Mouse (Mus musculus): ENCODE results near the gene Gapvd1. TPM values are rescaled to one million over a fixed set of nuclear protein-coding genes. Genes with fewer than 3 reads are reported as not detected.
"Not testable (repeated sequence)": the region's sequence is repeated elsewhere in the genome, so short reads cannot be mapped to it uniquely, and the experiment has no call there.

The Gapvd1 gene
- polyA plus RNA-seq (2011; ENCODE audit: insufficient read depth, insufficient read length, low replicate concordance, missing spikeins) = 41.6 and 42.5 TPM in 2 replicates

- Histone ChIP-seq H3K4me1 (ENCODE audit: control insufficient read depth, insufficient read depth, low read length) (no peaks in the 10 kb centered on the region; the same call in 1 of the 2 replicates), H3K4me3 (replicated peaks; ENCODE audit: control insufficient read depth, low read depth, low read length) (peak within 1 kb of the TSS; percentile 89), H3K27ac (ENCODE audit: control insufficient read depth, insufficient read depth, low read depth, low read length, poor library complexity) (peak within 1 kb of the TSS; percentile 98)
- TF ChIP-seq CTCF (IDR thresholded peaks at IDR 0.05; ENCODE audit: control insufficient read depth, insufficient read depth, low read length) (no peak), POLR2A (IDR thresholded peaks at IDR 0.05; ENCODE audit: borderline replicate concordance, control insufficient read depth, low read depth, low read length) (no peak; the same call in 1 of the 2 replicates)
- under 1% methylated on average over 14 of the region's 14 CpGs for WGBS
These were observed at the start of gene Gapvd1 for GRCm38 (mm10) chr2:34754551-34755358. Gapvd1 (minus strand) TSS chr2:34755232.

GRCm38 (mm10) chr2:34804815-34805214 lies 49.8 kb upstream of the Gapvd1 start:
- Histone ChIP-seq H3K27ac (ENCODE audit: control insufficient read depth, insufficient read depth, low read depth, low read length, poor library complexity) (no peak overlapping the region), H3K4me1 (ENCODE audit: control insufficient read depth, insufficient read depth, low read length) (no peaks in the 10 kb centered on the region; the same call in none of the 2 replicates), H3K4me3 (replicated peaks; ENCODE audit: control insufficient read depth, low read depth, low read length) (no peak overlapping the region)
- 46% methylated on average over 1 of the region's 1 CpGs for WGBS
- TF ChIP-seq POLR2A (IDR thresholded peaks at IDR 0.05; ENCODE audit: borderline replicate concordance, control insufficient read depth, low read depth, low read length) (no peak), CTCF (IDR thresholded peaks at IDR 0.05; ENCODE audit: control insufficient read depth, insufficient read depth, low read length) (no peak)

GRCm38 (mm10) chr2:34804172-34804571 lies 49.1 kb upstream of the Gapvd1 start:
- TF ChIP-seq CTCF (IDR thresholded peaks at IDR 0.05; ENCODE audit: control insufficient read depth, insufficient read depth, low read length) (no peak), POLR2A (IDR thresholded peaks at IDR 0.05; ENCODE audit: borderline replicate concordance, control insufficient read depth, low read depth, low read length) (no peak)
- Histone ChIP-seq H3K4me1 (ENCODE audit: control insufficient read depth, insufficient read depth, low read length) (no peaks in the 10 kb centered on the region; the same call in none of the 2 replicates), H3K27ac (ENCODE audit: control insufficient read depth, insufficient read depth, low read depth, low read length, poor library complexity) (no peak overlapping the region; the same call in 1 of the 2 replicates), H3K4me3 (replicated peaks; ENCODE audit: control insufficient read depth, low read depth, low read length) (no peak overlapping the region)
- 85% methylated on average over 2 of the region's 2 CpGs for WGBS

- H3K4me3 ChIP-seq (replicated peaks; ENCODE audit: control insufficient read depth, low read depth, low read length) = no peak overlapping the region
- WGBS = 70% methylated on average over 3 of the region's 3 CpGs
- H3K27ac ChIP-seq (ENCODE audit: control insufficient read depth, insufficient read depth, low read depth, low read length, poor library complexity) = no peak overlapping the region
- H3K4me1 ChIP-seq (ENCODE audit: control insufficient read depth, insufficient read depth, low read length) = no peaks in the 10 kb centered on the region; the same call in none of the 2 replicates
- no peak for TF ChIP-seq CTCF (IDR thresholded peaks at IDR 0.05; ENCODE audit: control insufficient read depth, insufficient read depth, low read length)
- no peak for TF ChIP-seq POLR2A (IDR thresholded peaks at IDR 0.05; ENCODE audit: borderline replicate concordance, control insufficient read depth, low read depth, low read length)
These were observed 48.7 kb upstream of the Gapvd1 start for GRCm38 (mm10) chr2:34803746-34804145.

GRCm38 (mm10) chr2:34802565-34803245 lies 47.7 kb upstream of the Gapvd1 start:
- under 1% methylated on average over 32 of the region's 32 CpGs for WGBS
- Histone ChIP-seq H3K4me3 (replicated peaks; ENCODE audit: control insufficient read depth, low read depth, low read length) (peak overlapping the region; percentile 91), H3K27ac (ENCODE audit: control insufficient read depth, insufficient read depth, low read depth, low read length, poor library complexity) (peak overlapping the region; percentile 94)
- not testable (repeated sequence) for H3K4me1 ChIP-seq (ENCODE audit: control insufficient read depth, insufficient read depth, low read length)

GRCm38 (mm10) chr2:34801516-34802482 lies 46.8 kb upstream of the Gapvd1 start:
- peak overlapping the region; percentile 94 for H3K27ac ChIP-seq (ENCODE audit: control insufficient read depth, insufficient read depth, low read depth, low read length, poor library complexity)
- H3K4me1 ChIP-seq (ENCODE audit: control insufficient read depth, insufficient read depth, low read length) = no peaks in the 10 kb centered on the region; the same call in none of the 2 replicates
- 8% methylated on average over 39 of the region's 39 CpGs for WGBS

GRCm38 (mm10) chr2:34800371-34800770 lies 45.3 kb upstream of the Gapvd1 start:
- 35% methylated on average over 7 of the region's 7 CpGs for WGBS
- H3K4me3 ChIP-seq (replicated peaks; ENCODE audit: control insufficient read depth, low read depth, low read length) = no peak overlapping the region
- H3K4me1 ChIP-seq (ENCODE audit: control insufficient read depth, insufficient read depth, low read length) = no peaks in the 10 kb centered on the region; the same call in 1 of the 2 replicates
- H3K27ac ChIP-seq (ENCODE audit: control insufficient read depth, insufficient read depth, low read depth, low read length, poor library complexity) = no peak overlapping the region; the same call in 1 of the 2 replicates
- TF ChIP-seq POLR2A (IDR thresholded peaks at IDR 0.05; ENCODE audit: borderline replicate concordance, control insufficient read depth, low read depth, low read length) (no peak), CTCF (IDR thresholded peaks at IDR 0.05; ENCODE audit: control insufficient read depth, insufficient read depth, low read length) (no peak)

More at GRCm38 (mm10) chr2:34801516-34802482, 46.8 kb upstream of the Gapvd1 start:
- TF ChIP-seq POLR2A (IDR thresholded peaks at IDR 0.05; ENCODE audit: borderline replicate concordance, control insufficient read depth, low read depth, low read length) (peak; percentile 95), CTCF (IDR thresholded peaks at IDR 0.05; ENCODE audit: control insufficient read depth, insufficient read depth, low read length) (no peak)
- H3K4me3 ChIP-seq (replicated peaks; ENCODE audit: control insufficient read depth, low read depth, low read length) = peak overlapping the region; percentile 91
